Mouse (Mus musculus) liver, embryonic 14.5 days (tissue): ENCODE measurements around the gene Rims4. TPM values are rescaled to one million over a fixed set of nuclear protein-coding genes. Genes with fewer than 3 reads are reported as not detected.

Experiments
- ATAC-seq: fragments of 200-750 bp; cut with Nextera tagmentation; 2 replicates; pipeline ENCODE4 v1.8.0; 2017; ENCODE audit warnings: moderate number of reproducible peaks, mild to moderate bottlenecking, moderate library complexity; ENCODE audit not compliant: insufficient read depth
- DNase-seq, 3 experiments: peaks; one replicate each; pipeline ENCODE4 v3.0.0-alpha.2; 2012 to 2013; ENCODE audit warnings: low read depth in 3 of 3, low spot score in 3 of 3
- H3K27ac ChIP-seq: fragments of 300-500 bp; sonication (generic); 2 replicates; pipeline ENCODE4 v1.5.1; 2014; ENCODE audit warnings: moderate library complexity, mild to moderate bottlenecking, control low read depth, inconsistent platforms
- H3K27me3 ChIP-seq: fragments of 300-500 bp; sonication (generic); 2 replicates; pipeline ENCODE4 v1.6.1; 2014; ENCODE audit warnings: mild to moderate bottlenecking, low read length, moderate library complexity; ENCODE audit not compliant: control insufficient read depth, insufficient read depth
- H3K36me3 ChIP-seq: fragments of 300-500 bp; sonication (generic); replicated peaks from 2 replicates; pipeline ENCODE4 v1.6.1; 2014; ENCODE audit warnings: low read depth; ENCODE audit not compliant: control insufficient read depth, insufficient read depth
- H3K4me1 ChIP-seq, 2 experiments: fragments of 200-500 bp in 1 of 2; fragments of 300-500 bp in 1 of 2; sonication (generic) in 1 of 2; replicated peaks; 2 replicates each; pipeline ENCODE4 v1.6.1; 2012 to 2014; ENCODE audit warnings: antibody characterized with exemption in 1 of 2, inconsistent platforms in 1 of 2, low read length in 1 of 2; ENCODE audit not compliant: control insufficient read depth in 2 of 2, insufficient read depth in 2 of 2
- H3K4me2 ChIP-seq: fragments of 300-500 bp; sonication (generic); 2 replicates; pipeline ENCODE4 v1.6.1; 2014; ENCODE audit warnings: low read depth, mild to moderate bottlenecking, control low read depth, moderate library complexity
- H3K4me3 ChIP-seq, 2 experiments: fragments of 200-500 bp in 1 of 2; fragments of 300-500 bp in 1 of 2; sonication (generic) in 1 of 2; 2 replicates each; pipeline ENCODE4 v1.5.1; 2012 to 2014; ENCODE audit warnings: low read depth in 2 of 2, low read length in 2 of 2, mild to moderate bottlenecking in 2 of 2, control low read depth in 1 of 2, inconsistent platforms in 1 of 2, moderate library complexity in 1 of 2; ENCODE audit not compliant: insufficient read depth in 1 of 2
- H3K9ac ChIP-seq: fragments of 300-500 bp; sonication (generic); replicated peaks from 2 replicates; pipeline ENCODE4 v1.6.1; 2014; ENCODE audit warnings: mild to moderate bottlenecking, control low read depth, moderate library complexity
- H3K9me3 ChIP-seq: fragments of 300-500 bp; sonication (generic); 2 replicates; pipeline ENCODE4 v1.6.1; 2016; ENCODE audit warnings: low read length, mixed read lengths; ENCODE audit not compliant: control insufficient read depth
- CTCF ChIP-seq: IDR thresholded peaks from 2 replicates; pipeline ENCODE4 v1.5.1; 2016; ENCODE audit warnings: antibody characterized with exemption, low read depth, control low read depth
- EP300 ChIP-seq: IDR thresholded peaks from 2 replicates; pipeline ENCODE4 v1.6.1; 2016; ENCODE audit warnings: antibody characterized with exemption, low read depth
- WGBS: fragments of 180-500 bp; shearing (Covaris S2); extraction: QIAGEN DNeasy Blood & Tissue Kit; methylation state at CpG from one replicate; pipeline ENCODE4 v1.1.7; 2014; ENCODE audit not compliant: insufficient replicate concordance; 5-methylcytosine and 5-hydroxymethylcytosine counted together
- polyA plus RNA-seq, 2 experiments: library from polyadenylated mRNA; depleted of rRNA in 1 of 2; stranded (reverse) in 1 of 2; unstranded in 1 of 2; fragments of >200 nt; fragmentation: Nextera tagmentation in 1 of 2; extraction: Ambion mirVana in 1 of 2; gene quantifications; 2 replicates each; pipeline versions ENCODE4 v1.2.1 to v1.2.3; 2012 to 2014

The Rims4 gene
- polyA plus RNA-seq, 2 experiments: 0.12 to 0.14 TPM

- H3K4me3 ChIP-seq: no peak overlapping the region
- H3K27ac ChIP-seq: no peak overlapping the region
- no peak for ATAC-seq
- H3K36me3 ChIP-seq: no peaks in the 10 kb centered on the region
- TF ChIP-seq CTCF: no peak
- no peak for TF ChIP-seq EP300
- WGBS: 70% methylated on average over 14 of the region's 14 CpGs
- no peak for DNase-seq
- peaks cover 14% of the 10 kb centered on the region for H3K27me3 ChIP-seq
- H3K4me2 ChIP-seq: no peak overlapping the region
- H3K9me3 ChIP-seq: no peaks in the 10 kb centered on the region
- H3K9ac ChIP-seq: no peak overlapping the region
- H3K4me1 ChIP-seq: no peaks in the 10 kb centered on the region
Observed at GRCm38 (mm10) chr2:163911826-163912444, 6.5 kb downstream of the Rims4 start.

- Histone ChIP-seq H3K4me2 (no peak overlapping the region), H3K36me3 (no peaks in the 10 kb centered on the region), H3K27ac (no peak overlapping the region), H3K27me3 (no peaks in the 10 kb centered on the region; the same call in none of the 2 replicates), H3K4me3 (no peak overlapping the region), H3K4me1 (no peaks in the 10 kb centered on the region), H3K9me3 (no peaks in the 10 kb centered on the region), H3K9ac (no peak overlapping the region)
- ATAC-seq (no peak), DNase-seq (no peak)
- WGBS: 60% methylated on average over 7 of the region's 7 CpGs
- no peak for TF ChIP-seq EP300
- no peak for TF ChIP-seq CTCF
Observed at GRCm38 (mm10) chr2:163909604-163910003, 8.9 kb downstream of the Rims4 start.

GRCm38 (mm10) chr2:163907131-163907530 is 11.4 kb downstream of the Rims4 start:
- ATAC-seq (no peak), DNase-seq (no peak)
- TF ChIP-seq CTCF (no peak), EP300 (no peak)
- no peaks in the 10 kb centered on the region for H3K36me3 ChIP-seq
- H3K9ac ChIP-seq: no peak overlapping the region
- no peak overlapping the region for H3K4me2 ChIP-seq
- no peak overlapping the region for H3K27ac ChIP-seq
- 50% methylated on average over 5 of the region's 5 CpGs for WGBS
- H3K27me3 ChIP-seq: no peaks in the 10 kb centered on the region
- H3K4me3 ChIP-seq: no peak overlapping the region
- H3K9me3 ChIP-seq: no peaks in the 10 kb centered on the region
- H3K4me1 ChIP-seq: no peaks in the 10 kb centered on the region; a peak in 1 of 4 replicates

GRCm38 (mm10) chr2:163904323-163904722 is 14.2 kb downstream of the Rims4 start:
- H3K27ac ChIP-seq: no peak overlapping the region
- H3K4me2 ChIP-seq: no peak overlapping the region
- H3K9ac ChIP-seq: no peak overlapping the region
- no peaks in the 10 kb centered on the region for H3K9me3 ChIP-seq
- no peaks in the 10 kb centered on the region; a peak in 1 of 4 replicates for H3K4me1 ChIP-seq
- H3K36me3 ChIP-seq: no peaks in the 10 kb centered on the region
- H3K27me3 ChIP-seq: no peaks in the 10 kb centered on the region
- WGBS: 79% methylated on average over 4 of the region's 4 CpGs
- H3K4me3 ChIP-seq: no peak overlapping the region
- TF ChIP-seq EP300: no peak
- TF ChIP-seq CTCF: no peak
- no peak for DNase-seq
- no peak for ATAC-seq

GRCm38 (mm10) chr2:163903461-163903860 is 15.0 kb downstream of the Rims4 start:
- TF ChIP-seq CTCF: no peak
- no peak for TF ChIP-seq EP300
- H3K27me3 ChIP-seq: no peaks in the 10 kb centered on the region
- no peaks in the 10 kb centered on the region; a peak in 1 of 4 replicates for H3K4me1 ChIP-seq
- no peak overlapping the region for H3K4me3 ChIP-seq
- H3K36me3 ChIP-seq: no peaks in the 10 kb centered on the region
- DNase-seq: no peak
- no peaks in the 10 kb centered on the region for H3K9me3 ChIP-seq
- 56% methylated on average over 11 of the region's 11 CpGs for WGBS
- H3K9ac ChIP-seq: no peak overlapping the region
- no peak for ATAC-seq
- no peak overlapping the region for H3K4me2 ChIP-seq
- H3K27ac ChIP-seq: no peak overlapping the region
